11 mouse cellular contexts compared by ENCODE assay signal in genomic region chr8:94773048-94773447, GRCm38 (mm10). TPM values are rescaled to one million over a fixed set of nuclear protein-coding genes. Genes with fewer than 3 reads are reported as not detected.
DNase-seq lines count a peak whose midpoint lies in the region; ATAC-seq and TF ChIP-seq lines count a peak whose summit lies in the region.
"Had no signal": no experiment of that assay in that cellular context is flagged by ENCODE, and none has a peak within 500 bp of the region (broad histone marks: within the 10 kb centered on the region; RNA-seq: fewer than 3 reads in every experiment).

No protein-coding gene starts in this region.

- no peak for ATAC-seq in heart, embryonic 14.5 days (ENCODE audit: insufficient number of reproducible peaks, insufficient read depth, low FRiP score, low read depth)
- ATAC-seq in forebrain, postnatal 0 days: no peak
- ATAC-seq in midbrain, embryonic 14.5 days (ENCODE audit: low FRiP score, low TSS enrichment): no peak

- peak overlapping the region; percentile 80 for H3K4me2 ChIP-seq in heart, embryonic 14.5 days (ENCODE audit: low read length)
- H3K4me2 ChIP-seq in forebrain, postnatal 0 days (ENCODE audit: low read depth): peak overlapping the region; percentile 83
- peak overlapping the region; percentile 92 for H3K4me2 ChIP-seq in midbrain, embryonic 14.5 days (ENCODE audit: low read length)

- intact Hi-C loops in heart, postnatal 14 days (cut with DNase I): no loop called here

- 0 out of 4 replicates have a peak overlapping the region, but pooled peaks of 1 of the 2 experiments have one; percentile 51 for H3K4me3 ChIP-seq in heart, embryonic 14.5 days (ENCODE audit: control insufficient read depth in 1 of 2, insufficient read depth in 1 of 2, low read depth in 1 of 2, low read length in 2 of 2)
- H3K4me3 ChIP-seq in brown adipose tissue, adult 24 weeks (ENCODE audit: insufficient read depth, low read depth, low read length): peak overlapping the region; percentile 82
- peak overlapping the region; percentile 61 for H3K4me3 ChIP-seq in forebrain, postnatal 0 days (ENCODE audit: low read depth, low read length)
- peak overlapping the region; percentile 55 for H3K4me3 ChIP-seq in midbrain, embryonic 14.5 days (replicated peaks; ENCODE audit: low read depth, low read length)
- H3K4me3 ChIP-seq: erythroblast, embryonic 14.5 days had no signal

- WGBS in heart, embryonic 14.5 days: 50% methylated on average over 6 of the region's 6 CpGs
- 46% methylated on average over 6 of the region's 6 CpGs for WGBS in forebrain, postnatal 0 days
- 44% methylated on average over 6 of the region's 6 CpGs for WGBS in midbrain, embryonic 14.5 days

- H3K9me3 ChIP-seq in heart, embryonic 14.5 days (ENCODE audit: control insufficient read depth, low read length): no peaks in the 10 kb centered on the region
- H3K9me3 ChIP-seq in forebrain, postnatal 0 days (ENCODE audit: low read length): no peaks in the 10 kb centered on the region
- H3K9me3 ChIP-seq in midbrain, embryonic 14.5 days (ENCODE audit: control insufficient read depth, low read length): no peaks in the 10 kb centered on the region

- H3K4me1 ChIP-seq in heart, embryonic 14.5 days (ENCODE audit: control insufficient read depth in 2 of 2, insufficient read depth in 2 of 2, low read length in 2 of 2): peaks cover 18 to 25% of the 10 kb centered on the region in 2 experiments
- peaks cover 5% of the 10 kb centered on the region for H3K4me1 ChIP-seq in brown adipose tissue, adult 24 weeks (ENCODE audit: control insufficient read depth, insufficient read depth, insufficient read length, low read length)
- H3K4me1 ChIP-seq in forebrain, postnatal 0 days (ENCODE audit: insufficient read depth): peaks cover 9% of the 10 kb centered on the region; the same call in 1 of the 2 replicates
- peaks cover 28% of the 10 kb centered on the region for H3K4me1 ChIP-seq in midbrain, embryonic 14.5 days (ENCODE audit: control insufficient read depth, insufficient read depth, low read length)

- H3K36me3 ChIP-seq in heart, embryonic 14.5 days (ENCODE audit: control insufficient read depth, insufficient read depth, low read length): no peaks in the 10 kb centered on the region
- H3K36me3 ChIP-seq in forebrain, postnatal 0 days (ENCODE audit: insufficient read depth): no peaks in the 10 kb centered on the region
- H3K36me3 ChIP-seq in midbrain, embryonic 14.5 days (ENCODE audit: control insufficient read depth, insufficient read depth, low read length): no peaks in the 10 kb centered on the region

- H3K27me3 ChIP-seq in heart, embryonic 14.5 days (ENCODE audit: control insufficient read depth, insufficient read depth, low read length): peaks cover 25% of the 10 kb centered on the region
- no peaks in the 10 kb centered on the region for H3K27me3 ChIP-seq in forebrain, postnatal 0 days (ENCODE audit: insufficient read depth, low read length)
- peaks cover 18% of the 10 kb centered on the region; the same call in 1 of the 2 replicates for H3K27me3 ChIP-seq in midbrain, embryonic 14.5 days (ENCODE audit: control insufficient read depth, insufficient read depth, low read length)
- H3K27me3 ChIP-seq: CH12.LX had no signal

- no peak overlapping the region for H3K27ac ChIP-seq in heart, embryonic 14.5 days (replicated peaks in 1 of 2; ENCODE audit: control insufficient read depth in 1 of 2, insufficient read depth in 1 of 2, low read depth in 2 of 2, low read length in 2 of 2)
- no peak overlapping the region for H3K27ac ChIP-seq in brown adipose tissue, adult 24 weeks (replicated peaks; ENCODE audit: low read depth, low read length)
- no peak overlapping the region for H3K27ac ChIP-seq in forebrain, postnatal 0 days (ENCODE audit: low read depth, low read length)
- no peak overlapping the region for H3K27ac ChIP-seq in midbrain, embryonic 14.5 days (replicated peaks; ENCODE audit: low read depth, low read length)

- no peak for TF ChIP-seq CTCF in forebrain, postnatal 0 days (IDR thresholded peaks at IDR 0.05; ENCODE audit: low read depth)

- DNase-seq in heart, postnatal 14 days: no peak
- DNase-seq in forebrain, postnatal 0 days: no peak
- DNase-seq in midbrain, embryonic 14.5 days: no peak
- DNase-seq in adrenal gland, adult 18-20 months (ENCODE audit: low spot score in 2 of 2): no peak
- no peak for DNase-seq in adrenal gland, postnatal 36 days
- DNase-seq in urinary bladder, postnatal 36 days (ENCODE audit: low spot score in 2 of 2): no peak
- DNase-seq: lung, postnatal 4 days had no signal

- H3K9ac ChIP-seq in heart, embryonic 14.5 days (ENCODE audit: low read length): peak overlapping the region; percentile 74; the same call in 1 of the 2 replicates
- H3K9ac ChIP-seq in forebrain, postnatal 0 days: peak overlapping the region; percentile 81
- no peak overlapping the region for H3K9ac ChIP-seq in midbrain, embryonic 14.5 days (replicated peaks; ENCODE audit: low read length)

RNA-seq across cellular contexts. Expression of gene Cx3cl1, which starts 1.2 kb away (rescaled TPM):
- polyA plus RNA-seq in heart, embryonic 14.5 days (2014; fragmentation: Nextera tagmentation; extraction: Ambion mirVana): 8.1 and 10.4 TPM in 2 replicates
- total RNA-seq in heart, postnatal 14 days (2021): 1 to 10 TPM; 2.8 to 3.2 TPM
- 1.7 and 2.2 TPM in 2 replicates for polyA plus RNA-seq in brown adipose tissue, adult 24 weeks (2012; ENCODE audit: insufficient read depth, insufficient read length, missing spikeins)
- total RNA-seq in forebrain, postnatal 0 days (2014; rRNA removed): 61.5 and 68.7 TPM in 2 replicates
- polyA plus RNA-seq in forebrain, postnatal 0 days (2015; fragmentation: Nextera tagmentation; extraction: Ambion mirVana): 61.8 and 80.0 TPM in 2 replicates
- polyA plus RNA-seq in midbrain, embryonic 14.5 days (2014; fragmentation: Nextera tagmentation; extraction: Ambion mirVana): 19.1 and 21.8 TPM in 2 replicates
- total RNA-seq in adrenal gland, adult 18-20 months (2021): 10 to 100 TPM; 31.3 to 35.4 TPM
- total RNA-seq in adrenal gland, postnatal 36 days (2021): 10 to 100 TPM; 26.2 to 35.5 TPM

RNA-seq across cellular contexts. Expression of gene Ccl22, which starts 27.7 kb away (rescaled TPM):
- not detected in 2 replicates for polyA plus RNA-seq in heart, embryonic 14.5 days (2014; fragmentation: Nextera tagmentation; extraction: Ambion mirVana)
- under 1 TPM in 1 of 2 experiments, not detected in 1; 0.90 TPM for total RNA-seq in heart, postnatal 14 days (2021)
- not detected in 2 replicates for polyA plus RNA-seq in brown adipose tissue, adult 24 weeks (2012; ENCODE audit: insufficient read depth, insufficient read length, missing spikeins)
- not detected in 2 replicates for total RNA-seq in forebrain, postnatal 0 days (2014; rRNA removed)
- 0.15 TPM in 1 of 2 replicates, not detected in the other for polyA plus RNA-seq in forebrain, postnatal 0 days (2015; fragmentation: Nextera tagmentation; extraction: Ambion mirVana)
- polyA plus RNA-seq in midbrain, embryonic 14.5 days (2014; fragmentation: Nextera tagmentation; extraction: Ambion mirVana): 0.67 TPM in 1 of 2 replicates, not detected in the other
- total RNA-seq in adrenal gland, adult 18-20 months (2021): under 1 TPM in 1 of 2 experiments, not detected in 1; 0.60 TPM
- not detected for total RNA-seq in adrenal gland, postnatal 36 days (2021)

RNA-seq across cellular contexts. Expression of gene Ccl17, which starts 37.2 kb away (rescaled TPM):
- 0.45 TPM in 1 of 2 replicates, not detected in the other for polyA plus RNA-seq in heart, embryonic 14.5 days (2014; fragmentation: Nextera tagmentation; extraction: Ambion mirVana)
- not detected for total RNA-seq in heart, postnatal 14 days (2021)
- polyA plus RNA-seq in brown adipose tissue, adult 24 weeks (2012; ENCODE audit: insufficient read depth, insufficient read length, missing spikeins): not detected in 2 replicates
- total RNA-seq in forebrain, postnatal 0 days (2014; rRNA removed): not detected in 2 replicates
- polyA plus RNA-seq in forebrain, postnatal 0 days (2015; fragmentation: Nextera tagmentation; extraction: Ambion mirVana): 4.7 and 5.0 TPM in 2 replicates
- 0.81 TPM in 1 of 2 replicates, not detected in the other for polyA plus RNA-seq in midbrain, embryonic 14.5 days (2014; fragmentation: Nextera tagmentation; extraction: Ambion mirVana)
- total RNA-seq in adrenal gland, adult 18-20 months (2021): 1 to 10 TPM; 1.4 to 1.8 TPM
- total RNA-seq in adrenal gland, postnatal 36 days (2021): 1 to 10 TPM; 1.0 to 1.4 TPM
- polyA plus RNA-seq: erythroblast, embryonic 14.5 days had no signal

Comparison
In these comparisons a context has a peak if more than half of its experiments do, and no peak if none do; other contexts are left out.
1. RNA of gene Cx3cl1, which starts 1.2 kb away (total RNA-seq): 61.5 to 68.7 TPM in forebrain, postnatal 0 days, 26.2 to 35.5 TPM in adrenal gland, postnatal 36 days and 31.3 to 35.4 TPM in adrenal gland, adult 18-20 months; 2.8 to 3.2 TPM in heart, postnatal 14 days; every median in the first group is over 4 times any median in the second.
2. Peak in every context shown above with its lines, with median percentiles within 50 percentile points of each other: H3K4me2 ChIP-seq.